Comparison of ENCODE assay signal across 8 mouse cellular contexts in genomic region chr13:114388211-114388965, GRCm38 (mm10). TPM values are rescaled to one million over a fixed set of nuclear protein-coding genes. Genes with fewer than 3 reads are reported as not detected.
DNase-seq lines count a peak whose midpoint lies in the region; ATAC-seq and TF ChIP-seq lines count a peak whose summit lies in the region.

Gene Ndufs4, minus strand, starts transcription at chr13:114388258.

- DNase-seq in heart, adult 18-20 months = no peak
- no peak for DNase-seq in heart, adult 9 months (ENCODE audit: low spot score in 2 of 2)
- peak; percentile 19 for DNase-seq in CD4-positive helper T cell, adult 2 months (ENCODE audit: low read depth, low spot score)
- DNase-seq in heart, postnatal 10 days = no peak
- DNase-seq in limb, embryonic 10.5 days (ENCODE audit: low spot score) = no peak
- no peak for DNase-seq in urinary bladder, postnatal 14 days (ENCODE audit: low spot score)

- H3K4me1 ChIP-seq in embryonic fibroblast, embryonic 13.5 days (ENCODE audit: control insufficient read depth, insufficient read depth, low read length) = no peaks in the 10 kb centered on the region; the same call in 1 of the 2 replicates
- peaks cover 9% of the 10 kb centered on the region for H3K4me1 ChIP-seq in limb, embryonic 10.5 days
- peaks cover 15% of the 10 kb centered on the region for H3K4me1 ChIP-seq in neural tube, embryonic 15.5 days

- intact Hi-C loops in heart, postnatal 10 days (cut with DNase I) = loop anchor here (5.0 kb wide), 1 partner anchor 69 kb away; the partner anchor contains the start of gene Fst

- peak within 1 kb of the TSS; percentile 70 for H3K4me2 ChIP-seq in neural tube, embryonic 15.5 days

- no peak for TF ChIP-seq CTCF in embryonic fibroblast, embryonic 13.5 days (IDR thresholded peaks at IDR 0.05; ENCODE audit: borderline replicate concordance, insufficient read depth, low read length)

- ATAC-seq in neural tube, embryonic 15.5 days (ENCODE audit: low FRiP score) = no peak

- 50% methylated on average over 13 of the region's 13 CpGs for WGBS in limb, embryonic 10.5 days
- WGBS in neural tube, embryonic 15.5 days = 49% methylated on average over 13 of the region's 13 CpGs

- peak within 1 kb of the TSS; percentile 94 for H3K4me3 ChIP-seq in embryonic fibroblast, embryonic 13.5 days (ENCODE audit: insufficient read depth, low read length)
- peak within 1 kb of the TSS; percentile 96 for H3K4me3 ChIP-seq in limb, embryonic 10.5 days
- H3K4me3 ChIP-seq in neural tube, embryonic 15.5 days (replicated peaks) = peak within 1 kb of the TSS; percentile 76

- no peaks in the 10 kb centered on the region for H3K9me3 ChIP-seq in limb, embryonic 10.5 days (replicated peaks)
- no peaks in the 10 kb centered on the region for H3K9me3 ChIP-seq in neural tube, embryonic 15.5 days (replicated peaks)

- H3K27ac ChIP-seq in embryonic fibroblast, embryonic 13.5 days (ENCODE audit: insufficient read depth, low read length) = no peak within 1 kb of the TSS
- peak within 1 kb of the TSS; percentile 93 for H3K27ac ChIP-seq in limb, embryonic 10.5 days
- H3K27ac ChIP-seq in neural tube, embryonic 15.5 days (replicated peaks) = peak within 1 kb of the TSS; percentile 92

- H3K27me3 ChIP-seq in limb, embryonic 10.5 days (ENCODE audit: low read depth, poor library complexity, severe bottlenecking) = no peaks in the 10 kb centered on the region
- H3K27me3 ChIP-seq in neural tube, embryonic 15.5 days (replicated peaks) = no peaks in the 10 kb centered on the region

- no peak for TF ChIP-seq POLR2A in embryonic fibroblast, embryonic 13.5 days (IDR thresholded peaks at IDR 0.05; ENCODE audit: low read depth, low read length)

- peaks cover 9% of the 10 kb centered on the region for H3K36me3 ChIP-seq in limb, embryonic 10.5 days
- 0 out of 2 replicates have a peak, but pooled peaks cover 3% of the 10 kb centered on the region for H3K36me3 ChIP-seq in neural tube, embryonic 15.5 days

- H3K9ac ChIP-seq in neural tube, embryonic 15.5 days (replicated peaks) = peak within 1 kb of the TSS; percentile 85

RNA-seq across cellular contexts. Expression of gene Ndufs4, which starts in this region (rescaled TPM):
- 100 to 1,000 TPM; 572 to 648 TPM for total RNA-seq in heart, adult 18-20 months (2021)
- 106 and 116 TPM in 2 replicates for polyA plus RNA-seq in embryonic fibroblast, embryonic 13.5 days (2011; ENCODE audit: insufficient read length, low read depth, missing spikeins)
- total RNA-seq in heart, postnatal 10 days (2021) = 100 to 1,000 TPM; 480 to 483 TPM
- polyA plus RNA-seq in limb, embryonic 10.5 days (2016; fragmentation: Nextera tagmentation; extraction: Ambion mirVana) = 275 TPM in 2 replicates
- polyA plus RNA-seq in neural tube, embryonic 15.5 days (2015; fragmentation: Nextera tagmentation; extraction: Ambion mirVana) = 363 and 402 TPM in 2 replicates
